Mouse (Mus musculus): Measurements from ENCODE around the gene Ncapd3.
A peak's percentile ranks its signal among the peaks of the same experiment; 100 is the strongest.

The Ncapd3 gene

GRCm38 (mm10) chr9:27043892-27044291, 13.9 kb downstream of the Ncapd3 start:
- no peak for DNase-seq (ENCODE audit: low spot score)

GRCm38 (mm10) chr9:27049492-27049891, 19.5 kb downstream of the Ncapd3 start:
- no peak for DNase-seq (ENCODE audit: low spot score)

GRCm38 (mm10) chr9:27058341-27058740, 28.4 kb downstream of the Ncapd3 start:
- no peak for DNase-seq (ENCODE audit: low spot score)

GRCm38 (mm10) chr9:27070895-27071294, 40.9 kb downstream of the Ncapd3 start:
- no peak for DNase-seq (ENCODE audit: low spot score)

- DNase-seq (ENCODE audit: low spot score) = no peak
These were observed 44.7 kb downstream of the Ncapd3 start for GRCm38 (mm10) chr9:27074677-27075076.

GRCm38 (mm10) chr9:27075812-27076211, 45.8 kb downstream of the Ncapd3 start:
- DNase-seq (ENCODE audit: low spot score) = no peak

- DNase-seq (ENCODE audit: low spot score) = no peak
These were observed 56.3 kb downstream of the Ncapd3 start for GRCm38 (mm10) chr9:27086256-27086655.

- no peak for DNase-seq (ENCODE audit: low spot score)
These were observed 57.4 kb downstream of the Ncapd3 start for GRCm38 (mm10) chr9:27087402-27087801.

- DNase-seq (ENCODE audit: low spot score) = no peak
These were observed 60.2 kb downstream of the Ncapd3 start for GRCm38 (mm10) chr9:27090134-27090533.

GRCm38 (mm10) chr9:27090801-27091775, 61.1 kb downstream of the Ncapd3 start:
- no peak for DNase-seq (ENCODE audit: low spot score)

GRCm38 (mm10) chr9:27092916-27093315, 62.9 kb downstream of the Ncapd3 start:
- no peak for DNase-seq (ENCODE audit: low spot score)

GRCm38 (mm10) chr9:27098092-27098491, 68.1 kb downstream of the Ncapd3 start:
- no peak for DNase-seq (ENCODE audit: low spot score)

- DNase-seq (ENCODE audit: low spot score) = no peak
These were observed 68.6 kb downstream of the Ncapd3 start for GRCm38 (mm10) chr9:27098557-27098956.

- DNase-seq (ENCODE audit: low spot score) = no peak
These were observed 69.5 kb downstream of the Ncapd3 start for GRCm38 (mm10) chr9:27099474-27099873.

GRCm38 (mm10) chr9:27101466-27101865, 71.5 kb downstream of the Ncapd3 start:
- no peak for DNase-seq (ENCODE audit: low spot score)

GRCm38 (mm10) chr9:27106081-27106480, 76.1 kb downstream of the Ncapd3 start:
- DNase-seq (ENCODE audit: low spot score) = peak; percentile 40

GRCm38 (mm10) chr9:27108451-27108850, 78.5 kb downstream of the Ncapd3 start:
- no peak for DNase-seq (ENCODE audit: low spot score)

- peak; percentile 7 for DNase-seq (ENCODE audit: low spot score)
These were observed 79.8 kb downstream of the Ncapd3 start for GRCm38 (mm10) chr9:27109533-27110514.

- DNase-seq (ENCODE audit: low spot score) = no peak
These were observed 80.7 kb downstream of the Ncapd3 start for GRCm38 (mm10) chr9:27110681-27111080.

- DNase-seq (ENCODE audit: low spot score) = no peak
These were observed 81.8 kb downstream of the Ncapd3 start for GRCm38 (mm10) chr9:27111756-27112155.

GRCm38 (mm10) chr9:27121254-27121653, 91.3 kb downstream of the Ncapd3 start:
- no peak for DNase-seq (ENCODE audit: low spot score)

- DNase-seq (ENCODE audit: low spot score) = no peak
These were observed 92.1 kb downstream of the Ncapd3 start for GRCm38 (mm10) chr9:27122076-27122475.
